Mouse (Mus musculus): ENCODE measurements around the gene Slc52a3. TPM values are rescaled to one million over a fixed set of nuclear protein-coding genes. Genes with fewer than 3 reads are reported as not detected.
A peak's percentile ranks its signal among the peaks of the same experiment; 100 is the strongest.

Slc52a3 gene
- total and polyA plus RNA-seq, 2 experiments from 2014 or later: 2.2 to 3.5 TPM

DNA sequence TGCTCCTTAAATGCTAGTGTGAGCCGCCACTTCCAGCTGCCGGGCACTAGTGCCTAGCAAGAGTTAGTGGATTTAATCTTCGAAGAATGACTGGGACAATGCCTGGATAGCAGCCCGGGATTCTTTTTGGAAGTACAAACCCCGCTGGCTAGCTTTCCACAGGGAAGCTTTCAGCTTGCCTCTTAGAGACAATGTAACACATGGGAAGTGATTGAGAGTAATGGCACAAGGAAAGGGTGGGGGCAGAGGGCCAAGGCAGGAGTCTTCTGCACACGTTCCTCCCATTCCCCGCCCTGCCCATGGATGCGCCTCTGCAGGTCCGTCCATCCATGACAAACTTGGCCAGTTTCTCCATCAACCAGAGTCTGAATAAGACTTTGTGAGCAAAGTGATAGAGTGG lies 20.4 kb downstream of the Slc52a3 start:
- Histone ChIP-seq H3K9me3 (ENCODE audit: low read length) (no peaks in the 10 kb centered on the region), H3K4me3 (ENCODE audit: low read depth, low read length) (no peak overlapping the region), H3K27me3 (ENCODE audit: insufficient read depth, low read length) (no peaks in the 10 kb centered on the region), H3K9ac (replicated peaks; ENCODE audit: low read length, poor library complexity, severe bottlenecking) (no peak overlapping the region), H3K4me1 (ENCODE audit: insufficient read depth, low read length) (no peaks in the 10 kb centered on the region), H3K4me2 (ENCODE audit: low read depth, low read length, poor library complexity, severe bottlenecking) (no peak overlapping the region), H3K36me3 (ENCODE audit: insufficient read depth, low read length) (no peaks in the 10 kb centered on the region), H3K27ac (ENCODE audit: low read depth, low read length) (no peak overlapping the region)
- TF ChIP-seq CTCF (IDR thresholded peaks at IDR 0.05): no peak
- DNase-seq (ENCODE audit: low spot score) (no peak), ATAC-seq (ENCODE audit: low FRiP score) (no peak)
- WGBS: 39% methylated on average over 9 of the region's 9 CpGs

DNA sequence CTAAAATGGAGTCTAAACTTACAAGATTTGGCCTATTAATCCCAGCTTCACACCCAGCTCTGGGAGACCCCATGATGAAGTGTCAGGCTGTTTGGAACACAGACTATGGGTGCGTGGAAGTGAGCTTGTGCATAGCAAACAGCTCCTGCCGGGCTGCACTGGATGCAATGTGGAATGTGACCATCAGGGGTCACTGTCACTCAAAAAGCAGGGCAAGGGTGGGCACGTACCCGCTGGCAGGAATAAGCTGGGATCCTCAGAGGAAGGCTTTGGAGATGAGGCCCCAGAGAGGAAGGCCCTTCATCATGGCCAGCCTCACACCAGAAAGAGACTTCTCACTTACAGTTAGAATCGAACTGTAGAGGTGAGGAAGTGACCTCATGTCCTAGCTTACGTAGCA lies 23.9 kb downstream of the Slc52a3 start:
- DNase-seq (ENCODE audit: low spot score) (peak; percentile 57), ATAC-seq (ENCODE audit: low FRiP score) (peak; percentile 61)
- peak; percentile 85 for TF ChIP-seq CTCF (IDR thresholded peaks at IDR 0.05)
- Histone ChIP-seq H3K27me3 (ENCODE audit: insufficient read depth, low read length) (no peaks in the 10 kb centered on the region; the same call in 1 of the 2 replicates), H3K4me2 (ENCODE audit: low read depth, low read length, poor library complexity, severe bottlenecking) (no peak overlapping the region), H3K4me1 (ENCODE audit: insufficient read depth, low read length) (no peaks in the 10 kb centered on the region), H3K9me3 (ENCODE audit: low read length) (no peaks in the 10 kb centered on the region), H3K27ac (ENCODE audit: low read depth, low read length) (no peak overlapping the region), H3K36me3 (ENCODE audit: insufficient read depth, low read length) (no peaks in the 10 kb centered on the region), H3K4me3 (ENCODE audit: low read depth, low read length) (no peak overlapping the region), H3K9ac (replicated peaks; ENCODE audit: low read length, poor library complexity, severe bottlenecking) (no peak overlapping the region)
- WGBS: 27% methylated on average over 6 of the region's 6 CpGs

- Histone ChIP-seq H3K4me2 (ENCODE audit: low read depth, low read length, poor library complexity, severe bottlenecking) (no peak overlapping the region), H3K27me3 (ENCODE audit: insufficient read depth, low read length) (no peaks in the 10 kb centered on the region; the same call in 1 of the 2 replicates), H3K9ac (replicated peaks; ENCODE audit: low read length, poor library complexity, severe bottlenecking) (no peak overlapping the region), H3K4me1 (ENCODE audit: insufficient read depth, low read length) (no peaks in the 10 kb centered on the region), H3K9me3 (ENCODE audit: low read length) (no peaks in the 10 kb centered on the region), H3K36me3 (ENCODE audit: insufficient read depth, low read length) (no peaks in the 10 kb centered on the region), H3K27ac (ENCODE audit: low read depth, low read length) (no peak overlapping the region), H3K4me3 (ENCODE audit: low read depth, low read length) (no peak overlapping the region)
- peak; percentile 38; the same call in 1 of the 2 replicates for TF ChIP-seq CTCF (IDR thresholded peaks at IDR 0.05)
- ATAC-seq (ENCODE audit: low FRiP score) (no peak), DNase-seq (ENCODE audit: low spot score) (no peak)
These were observed 25.7 kb downstream of the Slc52a3 start for GRCm38 (mm10) chr2:152022022-152022421.

GRCm38 (mm10) chr2:152024883-152025422 lies 28.6 kb downstream of the Slc52a3 start:
- WGBS: 43% methylated on average over 11 of the region's 11 CpGs
- no peak for DNase-seq (ENCODE audit: low spot score)
- no peak overlapping the region for H3K27ac ChIP-seq (ENCODE audit: low read depth, low read length)
- no peak overlapping the region for H3K4me3 ChIP-seq (ENCODE audit: low read depth, low read length)
- ATAC-seq (ENCODE audit: low FRiP score): no peak
- H3K36me3 ChIP-seq (ENCODE audit: insufficient read depth, low read length): no peaks in the 10 kb centered on the region
- no peak overlapping the region for H3K4me2 ChIP-seq (ENCODE audit: low read depth, low read length, poor library complexity, severe bottlenecking)
- H3K9me3 ChIP-seq (ENCODE audit: low read length): no peaks in the 10 kb centered on the region
- no peak overlapping the region for H3K9ac ChIP-seq (replicated peaks; ENCODE audit: low read length, poor library complexity, severe bottlenecking)
- no peaks in the 10 kb centered on the region for H3K4me1 ChIP-seq (ENCODE audit: insufficient read depth, low read length)
- H3K27me3 ChIP-seq (ENCODE audit: insufficient read depth, low read length): no peaks in the 10 kb centered on the region; the same call in 1 of the 2 replicates
- no peak for TF ChIP-seq CTCF (IDR thresholded peaks at IDR 0.05)

DNA sequence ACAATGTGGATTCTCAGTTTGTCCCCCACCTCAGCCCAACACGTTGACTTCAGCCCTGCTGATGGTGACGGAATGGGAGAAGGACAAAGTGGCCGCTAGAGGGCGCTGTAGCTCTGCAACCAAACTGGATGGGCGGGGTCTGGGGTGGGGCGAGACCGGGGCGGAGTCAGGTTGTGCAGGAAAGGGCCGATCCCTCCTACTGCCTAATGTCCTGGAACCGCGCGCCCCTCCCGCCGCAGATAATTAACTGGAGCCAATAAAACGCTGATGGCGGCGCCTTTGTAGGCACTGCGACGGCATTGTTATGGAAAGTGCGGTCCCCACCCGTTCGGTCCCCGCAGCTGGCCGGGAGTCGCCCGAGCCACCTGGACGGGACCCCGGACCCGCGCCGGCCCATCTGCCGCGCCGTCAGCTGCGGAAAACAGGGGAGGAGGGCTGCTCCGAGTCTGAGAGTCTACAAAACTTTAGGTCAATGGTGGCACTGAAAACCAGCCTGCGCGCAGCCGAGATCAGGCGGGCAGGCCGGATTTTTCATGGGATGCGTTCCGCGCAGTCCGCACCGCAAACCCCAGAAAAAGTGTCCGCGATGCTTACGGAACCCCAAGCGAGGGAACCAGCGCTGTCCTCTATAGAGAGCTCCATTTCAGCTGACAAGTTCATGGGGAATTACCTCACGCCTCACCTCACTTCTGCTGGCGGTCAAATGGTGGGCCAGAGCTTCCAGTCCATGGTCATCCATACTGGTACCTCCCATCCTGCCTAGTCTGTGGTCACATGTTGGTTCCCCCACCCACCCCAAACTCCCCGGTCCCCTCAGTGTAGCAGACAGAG lies 33.2 kb downstream of the Slc52a3 start:
- H3K27me3 ChIP-seq (ENCODE audit: insufficient read depth, low read length): no peaks in the 10 kb centered on the region; the same call in 1 of the 2 replicates
- DNase-seq (ENCODE audit: low spot score) (peak; percentile 94), ATAC-seq (ENCODE audit: low FRiP score) (peak; percentile 91)
- H3K27ac ChIP-seq (ENCODE audit: low read depth, low read length): no peak overlapping the region
- H3K4me2 ChIP-seq (ENCODE audit: low read depth, low read length, poor library complexity, severe bottlenecking): peak overlapping the region; percentile 95
- TF ChIP-seq CTCF (IDR thresholded peaks at IDR 0.05): peak; percentile 97
- H3K36me3 ChIP-seq (ENCODE audit: insufficient read depth, low read length): no peaks in the 10 kb centered on the region
- H3K4me3 ChIP-seq (ENCODE audit: low read depth, low read length): peak overlapping the region; percentile 59
- WGBS: under 1% methylated on average over 49 of the region's 54 CpGs
- no peaks in the 10 kb centered on the region for H3K9me3 ChIP-seq (ENCODE audit: low read length)
- H3K9ac ChIP-seq (replicated peaks; ENCODE audit: low read length, poor library complexity, severe bottlenecking): peak overlapping the region; percentile 59
- H3K4me1 ChIP-seq (ENCODE audit: insufficient read depth, low read length): no peaks in the 10 kb centered on the region

DNA sequence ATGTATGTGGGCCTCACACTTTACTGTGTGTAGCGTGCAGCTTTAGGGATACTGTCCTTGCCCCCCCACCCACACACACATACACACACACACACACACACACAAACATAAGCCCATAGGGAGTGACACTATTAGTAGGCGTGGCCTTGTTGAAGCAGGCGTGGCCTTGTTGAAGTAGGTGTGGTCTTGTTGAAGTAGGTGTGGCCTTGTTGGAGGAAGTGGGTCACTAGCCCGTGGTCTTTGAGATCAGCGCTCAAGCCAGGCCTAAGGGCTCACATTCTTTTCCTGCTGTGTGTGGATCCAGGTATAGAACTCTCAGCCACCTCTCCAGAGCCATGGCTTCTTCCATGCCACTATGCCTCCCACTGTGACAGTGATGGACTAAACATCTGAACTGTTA lies 34.7 kb downstream of the Slc52a3 start:
- H3K27ac ChIP-seq (ENCODE audit: low read depth, low read length): no peak overlapping the region
- ATAC-seq (ENCODE audit: low FRiP score): no peak
- DNase-seq (ENCODE audit: low spot score): no peak
- H3K4me2 ChIP-seq (ENCODE audit: low read depth, low read length, poor library complexity, severe bottlenecking): no peak overlapping the region
- TF ChIP-seq CTCF (IDR thresholded peaks at IDR 0.05): no peak
- no peaks in the 10 kb centered on the region for H3K36me3 ChIP-seq (ENCODE audit: insufficient read depth, low read length)
- no peaks in the 10 kb centered on the region; the same call in 1 of the 2 replicates for H3K27me3 ChIP-seq (ENCODE audit: insufficient read depth, low read length)
- no peak overlapping the region for H3K9ac ChIP-seq (replicated peaks; ENCODE audit: low read length, poor library complexity, severe bottlenecking)
- 82% methylated on average over 5 of the region's 5 CpGs for WGBS
- no peaks in the 10 kb centered on the region for H3K4me1 ChIP-seq (ENCODE audit: insufficient read depth, low read length)
- H3K4me3 ChIP-seq (ENCODE audit: low read depth, low read length): no peak overlapping the region
- H3K9me3 ChIP-seq (ENCODE audit: low read length): no peaks in the 10 kb centered on the region; the same call in 1 of the 2 replicates

All from midbrain, postnatal 0 days (tissue).